14 mouse cellular contexts compared by ENCODE assay signal in the genomic region with DNA sequence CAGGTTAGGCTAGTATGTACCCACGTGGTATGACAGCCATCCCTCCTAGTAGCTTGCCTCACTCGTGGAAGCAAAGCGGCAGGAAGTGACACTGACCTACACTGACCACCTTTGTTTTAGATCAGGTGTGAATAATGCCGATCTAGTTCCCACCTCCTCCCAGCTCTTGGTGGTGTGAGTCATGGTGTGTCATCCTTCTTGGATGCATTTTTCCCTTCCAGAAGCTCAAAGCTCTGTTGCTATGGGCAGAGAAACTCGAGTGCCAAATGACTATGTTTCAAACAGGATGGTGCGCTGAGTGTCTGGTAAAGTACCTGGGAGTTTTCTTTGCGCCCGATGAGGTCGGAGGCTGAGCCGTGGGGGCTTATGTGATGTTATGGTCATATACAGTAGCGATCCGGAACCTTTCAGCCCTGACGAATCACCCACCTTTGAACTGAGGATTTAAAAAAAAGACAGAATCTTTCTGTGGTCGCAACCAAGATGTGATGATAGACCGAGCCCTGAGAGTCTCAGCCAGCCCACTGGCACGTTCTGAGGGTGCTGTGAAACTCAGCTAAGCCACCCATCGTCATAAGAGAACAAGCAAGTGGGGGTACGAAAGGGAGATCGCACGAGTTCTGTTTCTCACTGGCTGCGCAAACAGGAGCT. TPM values are rescaled to one million over a fixed set of nuclear protein-coding genes. Genes with fewer than 3 reads are reported as not detected.
DNase-seq lines count a peak whose midpoint lies in the region; ATAC-seq lines count a peak whose summit lies in the region.
"Had no signal": no experiment of that assay in that cellular context is flagged by ENCODE, and none has a peak within 500 bp of the region (broad histone marks: within the 10 kb centered on the region; RNA-seq: fewer than 3 reads in every experiment).

No protein-coding gene starts in this region.

- DNase-seq in cerebellum, adult 9-10 months = peak; percentile 56
- DNase-seq in cerebellum, postnatal 4 days (ENCODE audit: low spot score in 2 of 2) = no peak
- peak; percentile 60 for DNase-seq in right cerebral cortex, adult 18-20 months
- no peak for DNase-seq in right cerebral cortex, postnatal 25 days
- peak; percentile 57 to 63 for DNase-seq in CD8-positive naive resting alpha-beta T cell, adult 2 months (ENCODE audit: low read depth in 2 of 2, low spot score in 2 of 2)
- no peak for DNase-seq in spleen, adult 12 weeks (ENCODE audit: low spot score)
- DNase-seq in kidney, postnatal 14 days = no peak
- DNase-seq: gastrocnemius, postnatal 10 days; heart, adult 2 months; midbrain, embryonic 14.5 days had no signal

- ATAC-seq in inflammation-experienced regulatory T-cells, adult 6 months = peak; percentile 82
- ATAC-seq: forebrain, embryonic 16.5 days; lung, postnatal 0 days had no signal

RNA-seq across cellular contexts. Expression of gene Cd5, which starts 24.7 kb away (rescaled TPM):
- 100 to 1,000 TPM; 355 to 487 (median 480) TPM for polyA plus RNA-seq in inflammation-experienced regulatory T-cells, adult 6 months (2017; shearing (Covaris generic))
- polyA plus RNA-seq: liver, embryonic 15.5 days had no signal

Comparison
In these comparisons a context has a peak if more than half of its experiments do, and no peak if none do; other contexts are left out.
1. DNase-seq: peak in cerebellum, adult 9-10 months (single experiment), right cerebral cortex, adult 18-20 months (single experiment) and CD8-positive naive resting alpha-beta T cell, adult 2 months (2 of 2); none in cerebellum, postnatal 4 days (0 of 2), right cerebral cortex, postnatal 25 days (single experiment), spleen, adult 12 weeks (single experiment) and kidney, postnatal 14 days (single experiment).